Mouse (Mus musculus) CH12.LX (cell line): ENCODE measurements around the gene Syt3. TPM values are rescaled to one million over a fixed set of nuclear protein-coding genes. Genes with fewer than 3 reads are reported as not detected.

Source experiments
- DNase-seq: peaks from one replicate; pipeline ENCODE4 v3.0.0-alpha.2; 2013; ENCODE audit errors: extremely low read depth
- H3K27ac ChIP-seq: 2 replicates; pipeline ENCODE4 v1.5.1; 2012; ENCODE audit warnings: low read depth, mild to moderate bottlenecking, control low read depth, moderate library complexity; ENCODE audit not compliant: insufficient read depth
- H3K27me3 ChIP-seq: replicated peaks from 2 replicates; pipeline ENCODE3; 2012; ENCODE audit warnings: inconsistent platforms
- H3K36me3 ChIP-seq, 2 experiments: replicated peaks in 1 of 2; 2 replicates each; pipeline versions ENCODE3 to v1.6.1; 2012; ENCODE audit warnings: inconsistent platforms in 1 of 2, low read length in 1 of 2, mild to moderate bottlenecking in 1 of 2, mixed read lengths in 1 of 2, moderate library complexity in 1 of 2; ENCODE audit not compliant: control insufficient read depth in 1 of 2, insufficient read depth in 1 of 2
- H3K4me1 ChIP-seq, 2 experiments: 2 replicates each; pipeline ENCODE4 v1.6.1; 2012; ENCODE audit warnings: inconsistent platforms in 1 of 2, moderate library complexity in 1 of 2; ENCODE audit not compliant: insufficient read depth in 2 of 2, control insufficient read depth in 1 of 2
- H3K4me2 ChIP-seq: 2 replicates; pipeline ENCODE4 v1.6.1; 2012; ENCODE audit warnings: low read depth, mild to moderate bottlenecking, control low read depth; ENCODE audit not compliant: poor library complexity, insufficient read depth, severe bottlenecking
- H3K4me3 ChIP-seq, 3 experiments: fragments of 150-350 bp in 1 of 3; sonication (generic) in 1 of 3; replicated peaks in 1 of 3; 2 replicates each; pipeline versions ENCODE3 to v1.5.1; 2011 to 2012; ENCODE audit warnings: low read depth in 2 of 3, low read length in 2 of 3, mild to moderate bottlenecking in 2 of 3, moderate library complexity in 2 of 3, control low read depth in 1 of 3, improper control_type of control experiment in 1 of 3, inconsistent platforms in 1 of 3, mixed read lengths in 1 of 3; ENCODE audit not compliant: poor library complexity in 1 of 3
- H3K79me2 ChIP-seq: replicated peaks from 2 replicates; pipeline ENCODE4 v1.6.1; 2012; ENCODE audit warnings: mild to moderate bottlenecking, moderate library complexity; ENCODE audit not compliant: control insufficient read depth, poor library complexity, insufficient read depth, severe bottlenecking; ENCODE audit errors: extremely low read depth
- H3K9ac ChIP-seq: 2 replicates; pipeline ENCODE4 v1.6.1; 2012; ENCODE audit warnings: low read depth, mild to moderate bottlenecking, control low read depth, moderate library complexity; ENCODE audit not compliant: insufficient read depth
- H3K9me3 ChIP-seq: replicated peaks from 2 replicates; pipeline ENCODE3; 2012; ENCODE audit warnings: low read length, inconsistent platforms, mixed read lengths
- EP300 ChIP-seq: IDR thresholded peaks from 2 replicates; pipeline ENCODE4 v1.6.1; 2011; ENCODE audit warnings: low read length, improper control_type of control experiment
- GABPA ChIP-seq: IDR thresholded peaks from 2 replicates; pipeline ENCODE4 v1.6.1; 2012; ENCODE audit warnings: low read depth, low read length, improper control_type of control experiment, inconsistent platforms; ENCODE audit not compliant: insufficient replicate concordance
- JUND ChIP-seq: conservative IDR thresholded peaks from 2 replicates; pipeline ENCODE4 v1.6.1; 2011; ENCODE audit warnings: low read depth, low read length, improper control_type of control experiment
- MAFK ChIP-seq: IDR thresholded peaks from 2 replicates; pipeline ENCODE4 v1.6.1; 2011; ENCODE audit warnings: low read length, improper control_type of control experiment; ENCODE audit not compliant: insufficient replicate concordance
- MAX ChIP-seq: IDR thresholded peaks from 2 replicates; pipeline ENCODE4 v1.6.1; 2011; ENCODE audit warnings: low read length, improper control_type of control experiment
- POLR2A ChIP-seq: IDR thresholded peaks from 2 replicates; pipeline ENCODE4 v1.6.1; 2011; ENCODE audit warnings: low read depth, mild to moderate bottlenecking, improper control_type of control experiment, low read length
- POLR2AphosphoS2 ChIP-seq: IDR thresholded peaks from 2 replicates; pipeline ENCODE4 v1.6.1; 2011; ENCODE audit warnings: low read depth, low read length, improper control_type of control experiment
- SMC3 ChIP-seq: IDR thresholded peaks from 2 replicates; pipeline ENCODE4 v1.6.1; 2011; ENCODE audit warnings: low read depth, low read length, improper control_type of control experiment
- ZC3H11A ChIP-seq: IDR thresholded peaks from 2 replicates; pipeline ENCODE4 v1.6.1; 2012; ENCODE audit warnings: low read depth, mild to moderate bottlenecking, inconsistent platforms, low read length, improper control_type of control experiment
- dilution Hi-C: fragments of 300-500 bp; cut with MboI; formaldehyde crosslinking; loops from 2 replicates; pipeline ENCODE4 v1.14.3; 2020; ENCODE audit warnings: low sequenced_read_pairs; ENCODE audit not compliant: extremely low pct_unique_long_range_greater_than_20kb, extremely low pct_ligation_motif_present
- in situ Hi-C: fragments of 300-500 bp; cut with MboI; formaldehyde crosslinking; loops from 3 replicates; pipeline ENCODE4 v1.14.3; 2019; ENCODE audit warnings: low sequenced_read_pairs, low pct_ligation_motif_present, low pct_unique_long_range_greater_than_20kb, mixed read lengths
- polyA plus RNA-seq: library from polyadenylated mRNA; unstranded; fragments of >175 nt; gene quantifications from 2 replicates; pipeline ENCODE4 v1.2.1, GENCODE M21; 2012; ENCODE audit warnings: low read depth; ENCODE audit not compliant: insufficient read length
- total RNA-seq, 2 experiments: library from RNA; depleted of rRNA; stranded (reverse); fragments of 300-350 nt in 1 of 2; fragments of >200 nt in 1 of 2; gene quantifications; 2 replicates each; pipeline ENCODE4 v1.2.3; 2012 to 2014

Syt3 gene
- total and polyA plus RNA-seq, 3 experiments = 0.08 to 0.30 (median 0.11) TPM

GRCm38 (mm10) chr7:44445528-44445923 lies 61.6 kb downstream of the Syt3 start:
- no peak overlapping the region for H3K4me3 ChIP-seq
- H3K27ac ChIP-seq = no peak overlapping the region
- no peaks in the 10 kb centered on the region for H3K79me2 ChIP-seq
- in situ Hi-C loops (no loop called here), dilution Hi-C loops (no loop called here)
- no peak for TF ChIP-seq JUND
- TF ChIP-seq EP300 = no peak
- TF ChIP-seq POLR2A = no peak
- TF ChIP-seq POLR2AphosphoS2 = no peak
- TF ChIP-seq MAFK = no peak
- TF ChIP-seq ZC3H11A = no peak
- TF ChIP-seq GABPA = no peak
- H3K9me3 ChIP-seq = no peaks in the 10 kb centered on the region
- no peak overlapping the region for H3K9ac ChIP-seq
- DNase-seq = no peak
- H3K27me3 ChIP-seq = peaks cover 90% of the 10 kb centered on the region
- no peaks in the 10 kb centered on the region for H3K4me1 ChIP-seq
- no peak overlapping the region for H3K4me2 ChIP-seq
- no peaks in the 10 kb centered on the region for H3K36me3 ChIP-seq

GRCm38 (mm10) chr7:44446070-44446855 lies 62.4 kb downstream of the Syt3 start:
- H3K9me3 ChIP-seq = no peaks in the 10 kb centered on the region
- H3K4me3 ChIP-seq = no peak overlapping the region
- TF ChIP-seq MAX (no peak), SMC3 (peak; percentile 5; the same call in 1 of the 2 replicates)
- H3K4me2 ChIP-seq = no peak overlapping the region
- no peak overlapping the region for H3K9ac ChIP-seq
- no peak for DNase-seq
- H3K27me3 ChIP-seq = peaks cover 83% of the 10 kb centered on the region
- in situ Hi-C loops (no loop called here), dilution Hi-C loops (no loop called here)
- H3K27ac ChIP-seq = no peak overlapping the region
- no peaks in the 10 kb centered on the region for H3K4me1 ChIP-seq
- H3K36me3 ChIP-seq = no peaks in the 10 kb centered on the region
- H3K79me2 ChIP-seq = no peaks in the 10 kb centered on the region

Other genes with a start within 250 kb of the Syt3 start
Only the 20 nearest of the 25 such genes appear.
- gene Klk1b4, start 176.7 kb upstream of the Syt3 start, total RNA-seq (2012; rRNA removed) = not detected in 2 replicates
- gene Klk1b4, start 176.7 kb upstream of the Syt3 start, total RNA-seq (2014; rRNA removed) = not detected in 2 replicates
- not detected in 2 replicates for gene Klk1b4, start 176.7 kb upstream of the Syt3 start, polyA plus RNA-seq
- gene Klk1b5, start 168.2 kb upstream of the Syt3 start, total RNA-seq (2012; rRNA removed) = not detected in 2 replicates
- not detected in 2 replicates for gene Klk1b5, start 168.2 kb upstream of the Syt3 start, total RNA-seq (2014; rRNA removed)
- not detected in 2 replicates for gene Klk1b5, start 168.2 kb upstream of the Syt3 start, polyA plus RNA-seq
- gene Klk1, start 158.7 kb upstream of the Syt3 start, total RNA-seq (2012; rRNA removed) = not detected in 2 replicates
- gene Klk1, start 158.7 kb upstream of the Syt3 start, total RNA-seq (2014; rRNA removed) = 0.27 TPM in 1 of 2 replicates, not detected in the other
- not detected in 2 replicates for gene Klk1, start 158.7 kb upstream of the Syt3 start, polyA plus RNA-seq
- gene Gm36864, start 147.9 kb upstream of the Syt3 start, total RNA-seq (2012; rRNA removed) = not detected in 2 replicates
- not detected in 2 replicates for gene Gm36864, start 147.9 kb upstream of the Syt3 start, total RNA-seq (2014; rRNA removed)
- 0.16 TPM in 1 of 2 replicates, not detected in the other for gene Gm36864, start 147.9 kb upstream of the Syt3 start, polyA plus RNA-seq
- gene 1700028J19Rik, start 137.4 kb upstream of the Syt3 start, total RNA-seq (2012; rRNA removed) = 0.25 and 0.38 TPM in 2 replicates
- 0.36 and 0.44 TPM in 2 replicates for gene 1700028J19Rik, start 137.4 kb upstream of the Syt3 start, total RNA-seq (2014; rRNA removed)
- gene 1700028J19Rik, start 137.4 kb upstream of the Syt3 start, polyA plus RNA-seq = 0.60 and 0.86 TPM in 2 replicates
- 44.4 and 64.0 TPM in 2 replicates for gene 2410002F23Rik, start 137.4 kb upstream of the Syt3 start, total RNA-seq (2012; rRNA removed)
- gene 2410002F23Rik, start 137.4 kb upstream of the Syt3 start, total RNA-seq (2014; rRNA removed) = 67.0 and 69.6 TPM in 2 replicates
- gene 2410002F23Rik, start 137.4 kb upstream of the Syt3 start, polyA plus RNA-seq = 91.0 and 96.1 TPM in 2 replicates
- gene Acp4, start 126.7 kb upstream of the Syt3 start, total RNA-seq (2012; rRNA removed) = 0.08 TPM in 1 of 2 replicates, not detected in the other
- gene Acp4, start 126.7 kb upstream of the Syt3 start, total RNA-seq (2014; rRNA removed) = not detected in 2 replicates
- gene Acp4, start 126.7 kb upstream of the Syt3 start, polyA plus RNA-seq = 0.33 and 0.57 TPM in 2 replicates
- not detected in 2 replicates for gene Gm15517, start 122.7 kb upstream of the Syt3 start, total RNA-seq (2012; rRNA removed)
- not detected in 2 replicates for gene Gm15517, start 122.7 kb upstream of the Syt3 start, total RNA-seq (2014; rRNA removed)
- not detected in 2 replicates for gene Gm15517, start 122.7 kb upstream of the Syt3 start, polyA plus RNA-seq
- 0.89 and 0.97 TPM in 2 replicates for gene Clec11a, start 77.2 kb upstream of the Syt3 start, total RNA-seq (2012; rRNA removed)
- gene Clec11a, start 77.2 kb upstream of the Syt3 start, total RNA-seq (2014; rRNA removed) = 0.46 and 0.69 TPM in 2 replicates
- gene Clec11a, start 77.2 kb upstream of the Syt3 start, polyA plus RNA-seq = 0.38 and 0.53 TPM in 2 replicates
- under 0.01 and 0.04 TPM in 2 replicates for gene Shank1, start 73.8 kb upstream of the Syt3 start, total RNA-seq (2012; rRNA removed)
- gene Shank1, start 73.8 kb upstream of the Syt3 start, total RNA-seq (2014; rRNA removed) = not detected in 2 replicates
- gene Shank1, start 73.8 kb upstream of the Syt3 start, polyA plus RNA-seq = 0.07 and 0.12 TPM in 2 replicates
- 0.17 and 0.81 TPM in 2 replicates for gene 1700008O03Rik, start 1.7 kb downstream of the Syt3 start, total RNA-seq (2012; rRNA removed)
- gene 1700008O03Rik, start 1.7 kb downstream of the Syt3 start, total RNA-seq (2014; rRNA removed) = not detected in 2 replicates
- gene 1700008O03Rik, start 1.7 kb downstream of the Syt3 start, polyA plus RNA-seq = 0.74 and 1.7 TPM in 2 replicates
- 0.04 TPM in 1 of 2 replicates, not detected in the other for gene Lrrc4b, start 44.9 kb downstream of the Syt3 start, total RNA-seq (2012; rRNA removed)
- not detected in 2 replicates for gene Lrrc4b, start 44.9 kb downstream of the Syt3 start, total RNA-seq (2014; rRNA removed)
- not detected in 2 replicates for gene Lrrc4b, start 44.9 kb downstream of the Syt3 start, polyA plus RNA-seq
- not detected in 2 replicates for gene Aspdh, start 81.3 kb downstream of the Syt3 start, total RNA-seq (2012; rRNA removed)
- not detected in 2 replicates for gene Aspdh, start 81.3 kb downstream of the Syt3 start, total RNA-seq (2014; rRNA removed)
- not detected in 2 replicates for gene Aspdh, start 81.3 kb downstream of the Syt3 start, polyA plus RNA-seq
- gene Josd2, start 83.9 kb downstream of the Syt3 start, total RNA-seq (2012; rRNA removed) = 53.0 and 57.7 TPM in 2 replicates
- 23.4 and 33.9 TPM in 2 replicates for gene Josd2, start 83.9 kb downstream of the Syt3 start, total RNA-seq (2014; rRNA removed)
- gene Josd2, start 83.9 kb downstream of the Syt3 start, polyA plus RNA-seq = 45.9 and 54.8 TPM in 2 replicates
- 25.9 and 32.4 TPM in 2 replicates for gene Emc10, start 112.4 kb downstream of the Syt3 start, total RNA-seq (2012; rRNA removed)
- 14.1 and 14.4 TPM in 2 replicates for gene Emc10, start 112.4 kb downstream of the Syt3 start, total RNA-seq (2014; rRNA removed)
- 42.7 and 49.1 TPM in 2 replicates for gene Emc10, start 112.4 kb downstream of the Syt3 start, polyA plus RNA-seq
- 1.2 and 1.3 TPM in 2 replicates for gene Fam71e1, start 112.5 kb downstream of the Syt3 start, total RNA-seq (2012; rRNA removed)
- not detected in 2 replicates for gene Fam71e1, start 112.5 kb downstream of the Syt3 start, total RNA-seq (2014; rRNA removed)
- gene Fam71e1, start 112.5 kb downstream of the Syt3 start, polyA plus RNA-seq = 0.33 and 0.39 TPM in 2 replicates
- 3.0 and 5.0 TPM in 2 replicates for gene Mybpc2, start 140.6 kb downstream of the Syt3 start, total RNA-seq (2012; rRNA removed)
- 2.0 TPM in 2 replicates for gene Mybpc2, start 140.6 kb downstream of the Syt3 start, total RNA-seq (2014; rRNA removed)
- 8.3 and 8.6 TPM in 2 replicates for gene Mybpc2, start 140.6 kb downstream of the Syt3 start, polyA plus RNA-seq
- gene Spib, start 148.0 kb downstream of the Syt3 start, total RNA-seq (2012; rRNA removed) = 135 and 200 TPM in 2 replicates
- 162 and 194 TPM in 2 replicates for gene Spib, start 148.0 kb downstream of the Syt3 start, total RNA-seq (2014; rRNA removed)
- gene Spib, start 148.0 kb downstream of the Syt3 start, polyA plus RNA-seq = 279 and 336 TPM in 2 replicates
- 103 and 131 TPM in 2 replicates for gene Pold1, start 164.7 kb downstream of the Syt3 start, total RNA-seq (2012; rRNA removed)
- gene Pold1, start 164.7 kb downstream of the Syt3 start, total RNA-seq (2014; rRNA removed) = 44.2 and 49.3 TPM in 2 replicates
- 61.4 and 67.6 TPM in 2 replicates for gene Pold1, start 164.7 kb downstream of the Syt3 start, polyA plus RNA-seq
- gene Nr1h2, start 169.8 kb downstream of the Syt3 start, total RNA-seq (2012; rRNA removed) = 36.8 and 50.0 TPM in 2 replicates
- 13.9 and 14.2 TPM in 2 replicates for gene Nr1h2, start 169.8 kb downstream of the Syt3 start, total RNA-seq (2014; rRNA removed)
- 40.5 and 43.8 TPM in 2 replicates for gene Nr1h2, start 169.8 kb downstream of the Syt3 start, polyA plus RNA-seq